Mouse (Mus musculus) olfactory bulb, adult 2 months (tissue): ENCODE results near the gene Olfr323. TPM values are rescaled to one million over a fixed set of nuclear protein-coding genes. Genes with fewer than 3 reads are reported as not detected.

ENCODE experiments used
- H3K27ac ChIP-seq: fragments of 200-500 bp; 2 replicates; pipeline ENCODE4 v1.5.1; 2012; ENCODE audit warnings: low read depth, low read length; ENCODE audit not compliant: insufficient read depth
- H3K4me1 ChIP-seq: fragments of 200-500 bp; 2 replicates; pipeline ENCODE4 v1.6.1; 2012; ENCODE audit warnings: low read length; ENCODE audit not compliant: control insufficient read depth, insufficient read depth
- H3K4me3 ChIP-seq: fragments of 200-500 bp; 2 replicates; pipeline ENCODE4 v1.5.1; 2012; ENCODE audit warnings: mild to moderate bottlenecking, low read depth, low read length, moderate library complexity; ENCODE audit not compliant: insufficient read depth
- CTCF ChIP-seq: fragments of 200-500 bp; IDR thresholded peaks from 2 replicates; pipeline ENCODE4 v1.5.1; 2012; ENCODE audit warnings: low read depth, mild to moderate bottlenecking, low read length, moderate library complexity; ENCODE audit not compliant: insufficient read depth
- POLR2A ChIP-seq: fragments of 200-500 bp; IDR thresholded peaks from 2 replicates; pipeline ENCODE4 v1.6.1; 2012; ENCODE audit warnings: mild to moderate bottlenecking, low read depth, low read length, moderate library complexity; ENCODE audit not compliant: insufficient read depth
- WGBS: fragments of 180-500 bp; shearing (Covaris S2); methylation state at CpG from one replicate; pipeline ENCODE4 v1.1.7; 2018; 5-methylcytosine and 5-hydroxymethylcytosine counted together
- polyA plus RNA-seq: library from polyadenylated mRNA; stranded (reverse); fragments of >200 nt; gene quantifications from 2 replicates; pipeline ENCODE4 v1.2.4, GENCODE M21; 2012; ENCODE audit warnings: low replicate concordance; ENCODE audit not compliant: missing spikeins, insufficient read depth, insufficient read length

The Olfr323 gene
- polyA plus RNA-seq, 1 experiment: not detected

GRCm38 (mm10) chr11:58578636-58579035 lies 51.7 kb downstream of the Olfr323 start:
- TF ChIP-seq CTCF: no peak
- TF ChIP-seq POLR2A: no peak
- Histone ChIP-seq H3K27ac (no peak overlapping the region), H3K4me1 (no peaks in the 10 kb centered on the region), H3K4me3 (no peak overlapping the region)
- 23% methylated on average over 8 of the region's 8 CpGs for WGBS

- 71% methylated on average over 1 of the region's 1 CpGs for WGBS
- no peak within 1 kb of the TSS for H3K4me3 ChIP-seq
- no peak for TF ChIP-seq CTCF
- no peak for TF ChIP-seq POLR2A
- H3K4me1 ChIP-seq: no peaks in the 10 kb centered on the region
- no peak within 1 kb of the TSS for H3K27ac ChIP-seq
Observed at GRCm38 (mm10) chr11:58577430-58577829, 52.9 kb downstream of the Olfr323 start, which contains the start of gene Olfr325. Gene Olfr325 (plus strand): TSS chr11:58577730.

Other genes with a start within 250 kb of the Olfr323 start
- not detected in 2 replicates for gene 1810065E05Rik, start 209.4 kb downstream of the Olfr323 start, polyA plus RNA-seq
- not detected in 2 replicates for gene Gm12253, start 197.9 kb downstream of the Olfr323 start, polyA plus RNA-seq
- not detected in 2 replicates for gene Lypd9, start 177.6 kb downstream of the Olfr323 start, polyA plus RNA-seq
- not detected in 2 replicates for gene Olfr30, start 168.2 kb downstream of the Olfr323 start, polyA plus RNA-seq
- not detected in 2 replicates for gene Olfr332, start 137.9 kb downstream of the Olfr323 start, polyA plus RNA-seq
- gene Olfr331, start 127.9 kb downstream of the Olfr323 start, polyA plus RNA-seq: not detected in 2 replicates
- not detected in 2 replicates for gene Olfr330, start 95.7 kb downstream of the Olfr323 start, polyA plus RNA-seq
- not detected in 2 replicates for gene Olfr329-ps, start 84.1 kb downstream of the Olfr323 start, polyA plus RNA-seq
- gene Olfr328, start 74.9 kb downstream of the Olfr323 start, polyA plus RNA-seq: not detected in 2 replicates
- not detected in 2 replicates for gene Olfr224, start 59.9 kb downstream of the Olfr323 start, polyA plus RNA-seq
- not detected in 2 replicates for gene Olfr325, start 52.8 kb downstream of the Olfr323 start, polyA plus RNA-seq
- gene Olfr324, start 35.4 kb downstream of the Olfr323 start, polyA plus RNA-seq: not detected in 2 replicates
- gene 2210407C18Rik, start 14.4 kb downstream of the Olfr323 start, polyA plus RNA-seq: not detected in 2 replicates
- gene Trim58, start 10.0 kb upstream of the Olfr323 start, polyA plus RNA-seq: not detected in 2 replicates
- not detected in 2 replicates for gene Olfr322, start 28.3 kb upstream of the Olfr323 start, polyA plus RNA-seq
- gene Olfr320, start 50.6 kb upstream of the Olfr323 start, polyA plus RNA-seq: not detected in 2 replicates
- gene Olfr319, start 68.7 kb upstream of the Olfr323 start, polyA plus RNA-seq: not detected in 2 replicates
- not detected in 2 replicates for gene Olfr318, start 93.5 kb upstream of the Olfr323 start, polyA plus RNA-seq
- gene Olfr317, start 108.7 kb upstream of the Olfr323 start, polyA plus RNA-seq: not detected in 2 replicates
- not detected in 2 replicates for gene Olfr316, start 122.2 kb upstream of the Olfr323 start, polyA plus RNA-seq
- not detected in 2 replicates for gene Olfr315, start 142.7 kb upstream of the Olfr323 start, polyA plus RNA-seq
- gene Olfr314, start 152.5 kb upstream of the Olfr323 start, polyA plus RNA-seq: not detected in 2 replicates
- not detected in 2 replicates for gene Fam183b, start 171.5 kb upstream of the Olfr323 start, polyA plus RNA-seq
- gene Olfr313, start 184.5 kb upstream of the Olfr323 start, polyA plus RNA-seq: not detected in 2 replicates
- gene Olfr312, start 198.7 kb upstream of the Olfr323 start, polyA plus RNA-seq: not detected in 2 replicates
- not detected in 2 replicates for gene Olfr311, start 208.8 kb upstream of the Olfr323 start, polyA plus RNA-seq
- not detected in 2 replicates for gene Gm12258, start 216.7 kb upstream of the Olfr323 start, polyA plus RNA-seq
- gene 2810021J22Rik, start 236.7 kb upstream of the Olfr323 start, polyA plus RNA-seq: not detected in 2 replicates